ENCODE assay signal across 41 mouse cellular contexts in genomic region chr16:22782686-22783085, GRCm38 (mm10). TPM values are rescaled to one million over a fixed set of nuclear protein-coding genes. Genes with fewer than 3 reads are reported as not detected.
"Had no signal": no experiment of that assay in that cellular context is flagged by ENCODE, and none has a peak within 500 bp of the region (broad histone marks: within the 10 kb centered on the region; RNA-seq: fewer than 3 reads in every experiment).

No protein-coding gene starts in this region.

- H3K4me3 ChIP-seq: heart, adult 2 months; heart, embryonic 13.5 days; heart, embryonic 15.5 days; hindbrain, embryonic 13.5 days; hindbrain, embryonic 15.5 days; kidney, embryonic 15.5 days; left cerebral cortex, adult 2 months; limb, embryonic 10.5 days; limb, embryonic 12.5 days; liver, embryonic 13.5 days; liver, embryonic 15.5 days had no signal

- H3K9ac ChIP-seq: heart, embryonic 13.5 days; heart, embryonic 15.5 days; hindbrain, embryonic 13.5 days; hindbrain, embryonic 15.5 days; kidney, embryonic 15.5 days; limb, embryonic 12.5 days; liver, embryonic 13.5 days; liver, embryonic 15.5 days had no signal

- ATAC-seq: hindbrain, postnatal 0 days; intestine, embryonic 16.5 days had no signal

- H3K4me1 ChIP-seq: heart, embryonic 13.5 days; heart, embryonic 15.5 days; hindbrain, embryonic 13.5 days; hindbrain, embryonic 15.5 days; kidney, embryonic 15.5 days; limb, embryonic 10.5 days; limb, embryonic 12.5 days; liver, embryonic 13.5 days; liver, embryonic 15.5 days had no signal

- DNase-seq: gastrocnemius, postnatal 14 days; gastrocnemius, postnatal 36 days; heart, adult 11 months; heart, adult 2 months; heart, postnatal 14 days; heart, postnatal 36 days; kidney, adult 11 months; kidney, adult 2 months; kidney, adult 9 months; kidney, postnatal 14 days; kidney, postnatal 36 days; layer of hippocampus, adult 9-11 months; liver; liver, embryonic 13.5 days had no signal

- H3K9me3 ChIP-seq: heart, embryonic 13.5 days; heart, embryonic 15.5 days; hindbrain, embryonic 13.5 days; hindbrain, embryonic 15.5 days; kidney, embryonic 15.5 days; limb, embryonic 10.5 days; liver, embryonic 13.5 days; liver, embryonic 15.5 days had no signal

- H3K27me3 ChIP-seq: heart, embryonic 13.5 days; heart, embryonic 15.5 days; hindbrain, embryonic 13.5 days; hindbrain, embryonic 15.5 days; kidney, embryonic 15.5 days; limb, embryonic 12.5 days; liver, embryonic 13.5 days; liver, embryonic 15.5 days had no signal

- H3K4me2 ChIP-seq: heart, embryonic 11.5 days; heart, embryonic 13.5 days; heart, embryonic 15.5 days; hindbrain, embryonic 13.5 days; hindbrain, embryonic 15.5 days; kidney, embryonic 15.5 days; limb, embryonic 12.5 days; liver, embryonic 11.5 days; liver, embryonic 13.5 days; liver, embryonic 15.5 days had no signal

- H3K36me3 ChIP-seq: heart, embryonic 13.5 days; heart, embryonic 15.5 days; hindbrain, embryonic 13.5 days; hindbrain, embryonic 15.5 days; kidney, embryonic 15.5 days; limb, embryonic 10.5 days; limb, embryonic 12.5 days; liver, embryonic 13.5 days; liver, embryonic 15.5 days had no signal

- H3K27ac ChIP-seq: heart, adult 2 months; heart, embryonic 13.5 days; heart, embryonic 15.5 days; hindbrain, embryonic 13.5 days; hindbrain, embryonic 15.5 days; hindbrain, postnatal 0 days; kidney, embryonic 15.5 days; kidney, postnatal 0 days; left cerebral cortex, adult 2 months; limb, embryonic 10.5 days; limb, embryonic 12.5 days; liver, embryonic 13.5 days; liver, embryonic 15.5 days had no signal

RNA-seq across cellular contexts. Expression of gene Crygs, which starts 28.7 kb away (rescaled TPM):
- total RNA-seq: gastrocnemius, adult 18-20 months; gastrocnemius, adult 8-10 months; gastrocnemius, postnatal 14 days; gastrocnemius, postnatal 36 days; heart, adult 2 months; heart, postnatal 14 days; heart, postnatal 36 days; hematopoietic stem cell, adult 5-6 weeks; hindbrain, postnatal 0 days; layer of hippocampus, adult 18-20 months; layer of hippocampus, adult 8-10 months; layer of hippocampus, postnatal 25 days; left cerebral cortex, adult 2 months; left cerebral cortex, postnatal 14 days; left cerebral cortex, postnatal 36 days had no signal
- polyA plus RNA-seq: gonadal fat pad, adult 2 months; heart, adult 2 months; heart, embryonic 13.5 days; heart, embryonic 15.5 days; heart, postnatal 0 days; hindbrain, embryonic 13.5 days; hindbrain, embryonic 15.5 days; intestine, embryonic 14.5 days; intestine, embryonic 16.5 days; large intestine, adult 2 months; limb, embryonic 10.5 days; limb, embryonic 12.5 days; limb, embryonic 14.5 days; liver, embryonic 11.5 days had no signal
